Mouse (Mus musculus) liver, embryonic 13.5 days (tissue): ENCODE measurements around the gene Ppp1r9a. TPM values are rescaled to one million over a fixed set of nuclear protein-coding genes. Genes with fewer than 3 reads are reported as not detected.

ENCODE experiments used
- ATAC-seq: fragments of 200-750 bp; cut with Nextera tagmentation; 2 replicates; pipeline ENCODE4 v1.8.0; 2017; ENCODE audit warnings: low read depth, mild to moderate bottlenecking, moderate number of reproducible peaks, moderate library complexity
- DNase-seq: peaks from one replicate; pipeline ENCODE4 v3.0.0; 2022
- H3K27ac ChIP-seq: fragments of 300-500 bp; sonication (generic); 2 replicates; pipeline ENCODE4 v1.5.1; 2015; ENCODE audit warnings: moderate library complexity, mild to moderate bottlenecking, inconsistent platforms
- H3K27me3 ChIP-seq: fragments of 300-500 bp; sonication (generic); 2 replicates; pipeline ENCODE4 v1.6.1; 2015; ENCODE audit warnings: mild to moderate bottlenecking, inconsistent platforms
- H3K36me3 ChIP-seq: fragments of 300-500 bp; sonication (generic); 2 replicates; pipeline ENCODE4 v1.6.1; 2015; ENCODE audit warnings: mild to moderate bottlenecking, inconsistent platforms
- H3K4me1 ChIP-seq: fragments of 300-500 bp; sonication (generic); replicated peaks from 2 replicates; pipeline ENCODE4 v1.6.1; 2015; ENCODE audit warnings: inconsistent platforms
- H3K4me2 ChIP-seq: fragments of 300-500 bp; sonication (generic); 2 replicates; pipeline ENCODE4 v1.6.1; 2015; ENCODE audit warnings: inconsistent platforms, mild to moderate bottlenecking, moderate library complexity
- H3K4me3 ChIP-seq: fragments of 300-500 bp; sonication (generic); replicated peaks from 2 replicates; pipeline ENCODE4 v1.5.1; 2015; ENCODE audit warnings: mild to moderate bottlenecking, inconsistent platforms
- H3K9ac ChIP-seq: fragments of 300-500 bp; sonication (generic); 2 replicates; pipeline ENCODE4 v1.6.1; 2015; ENCODE audit warnings: mild to moderate bottlenecking, inconsistent platforms
- H3K9me3 ChIP-seq: fragments of 300-500 bp; sonication (generic); replicated peaks from 2 replicates; pipeline ENCODE4 v1.6.1; 2016; ENCODE audit warnings: inconsistent platforms
- WGBS: fragments of 180-500 bp; shearing (Covaris S2); methylation state at CpG from one replicate; pipeline ENCODE4 v1.1.7; 2015; ENCODE audit not compliant: insufficient replicate concordance; 5-methylcytosine and 5-hydroxymethylcytosine counted together
- polyA plus RNA-seq: library from polyadenylated mRNA; unstranded; fragments of >200 nt; fragmentation: Nextera tagmentation; extraction: Ambion mirVana; gene quantifications from 2 replicates; pipeline ENCODE4 v1.2.1, GENCODE M21; 2015

The Ppp1r9a gene
- polyA plus RNA-seq, 1 experiment from 2014 or later, result 3.6 TPM

DNA sequence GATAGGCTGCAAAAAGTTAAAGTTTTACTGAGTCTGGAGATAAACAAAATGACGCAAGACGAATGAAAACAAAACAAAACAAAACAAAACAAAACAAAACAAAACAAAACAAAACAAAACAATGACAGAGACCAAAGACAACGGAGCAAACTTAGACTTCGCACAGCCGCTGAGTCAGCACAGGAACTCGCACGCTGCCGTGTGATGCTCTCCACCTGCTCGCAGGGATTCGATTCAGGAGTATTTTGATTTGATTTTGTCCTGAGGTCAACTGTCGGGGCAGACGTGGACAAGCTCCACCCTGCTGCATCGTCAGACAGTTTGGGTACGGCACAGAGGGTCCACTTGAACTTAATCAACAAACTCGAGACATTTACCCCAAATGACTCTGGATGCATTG, 105.9 kb downstream of the Ppp1r9a start:
- 66% methylated on average over 15 of the region's 15 CpGs for WGBS

DNA sequence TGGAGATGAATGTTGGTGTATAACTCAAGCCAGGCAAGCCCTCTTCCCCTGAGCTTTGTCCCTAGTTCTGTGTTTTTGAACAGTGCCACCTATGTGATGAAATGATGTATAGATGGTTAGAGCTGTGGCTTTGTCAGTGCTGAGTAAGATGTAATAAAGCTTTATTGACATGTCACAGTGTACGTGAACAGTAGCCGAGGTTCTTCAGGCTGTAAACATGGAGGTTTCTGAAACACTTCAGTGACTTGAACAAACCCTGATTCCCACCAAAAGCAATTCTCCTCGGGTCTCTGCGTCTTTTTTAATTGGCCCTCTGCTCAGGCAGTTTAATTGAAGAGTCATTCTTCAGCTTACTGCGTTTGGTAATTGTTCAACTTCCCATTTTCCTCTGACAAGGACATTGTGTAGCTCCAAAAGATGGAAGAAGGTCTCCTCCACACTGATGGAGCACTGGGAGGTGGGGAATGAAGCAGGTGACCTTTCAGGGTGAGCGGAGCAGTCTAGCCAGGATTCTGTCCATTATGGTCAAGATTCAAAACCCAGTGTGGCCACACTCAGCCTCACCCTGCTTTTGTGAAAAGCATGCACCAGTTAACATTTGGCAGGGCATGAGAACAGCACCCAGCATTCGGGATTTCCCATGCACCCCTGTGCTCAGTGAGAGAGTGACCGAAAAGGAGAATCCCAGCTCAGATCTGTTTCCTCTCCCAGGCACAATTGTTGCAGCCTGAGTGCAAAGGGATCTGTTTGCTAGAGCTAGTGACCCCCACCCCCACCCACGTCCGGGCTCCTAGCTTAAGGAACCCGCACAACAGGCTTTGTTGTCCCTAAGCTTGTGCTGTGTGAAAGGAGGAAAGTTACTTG, 108.1 kb downstream of the Ppp1r9a start:
- ATAC-seq, result no peak

More for the DNA sequence above, 105.9 kb downstream of the Ppp1r9a start:
- H3K4me3 ChIP-seq, result no peak overlapping the region
- no peak for ATAC-seq
- H3K36me3 ChIP-seq, result no peaks in the 10 kb centered on the region
- H3K4me1 ChIP-seq, result peaks cover 11% of the 10 kb centered on the region; the same call in 1 of the 2 replicates
- H3K27ac ChIP-seq, result no peak overlapping the region
- H3K27me3 ChIP-seq, result no peaks in the 10 kb centered on the region
- no peak for DNase-seq
- no peaks in the 10 kb centered on the region for H3K9me3 ChIP-seq
- no peak overlapping the region for H3K9ac ChIP-seq
- H3K4me2 ChIP-seq, result no peak overlapping the region

DNA sequence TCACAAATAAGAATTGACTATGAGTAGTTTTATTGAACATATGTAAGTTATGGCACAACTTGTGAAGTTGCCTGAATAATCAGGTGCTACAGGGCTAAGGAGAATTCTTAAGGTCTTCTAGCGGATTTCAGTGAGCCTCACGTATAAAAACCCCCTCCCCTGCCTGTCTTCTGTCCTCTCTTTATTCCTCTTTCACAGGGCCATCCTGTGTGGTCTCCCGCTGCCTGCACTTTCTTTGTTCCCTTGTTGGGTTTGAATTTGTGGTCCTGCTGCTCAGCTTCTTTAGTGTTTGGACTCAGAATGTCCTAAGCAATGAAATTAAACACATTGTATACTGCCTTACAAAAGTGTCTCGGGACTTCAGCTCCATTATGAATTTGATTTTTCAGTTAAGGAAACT, 110.1 kb downstream of the Ppp1r9a start:
- no peak for DNase-seq
- no peak overlapping the region for H3K4me3 ChIP-seq
- H3K27me3 ChIP-seq, result no peaks in the 10 kb centered on the region
- H3K36me3 ChIP-seq, result no peaks in the 10 kb centered on the region
- no peak overlapping the region for H3K4me2 ChIP-seq
- peaks cover 14% of the 10 kb centered on the region; the same call in 1 of the 2 replicates for H3K4me1 ChIP-seq
- no peak overlapping the region for H3K9ac ChIP-seq
- no peaks in the 10 kb centered on the region for H3K9me3 ChIP-seq
- H3K27ac ChIP-seq, result no peak overlapping the region
- 62% methylated on average over 4 of the region's 4 CpGs for WGBS
- no peak for ATAC-seq

More for the DNA sequence above, 108.1 kb downstream of the Ppp1r9a start:
- Histone ChIP-seq H3K4me2 (no peak overlapping the region), H3K27me3 (no peaks in the 10 kb centered on the region), H3K4me1 (peaks cover 14% of the 10 kb centered on the region; the same call in 1 of the 2 replicates), H3K4me3 (no peak overlapping the region), H3K9me3 (no peaks in the 10 kb centered on the region), H3K27ac (no peak overlapping the region), H3K36me3 (no peaks in the 10 kb centered on the region), H3K9ac (no peak overlapping the region)
- WGBS, result 50% methylated on average over 11 of the region's 11 CpGs
- no peak for DNase-seq

DNA sequence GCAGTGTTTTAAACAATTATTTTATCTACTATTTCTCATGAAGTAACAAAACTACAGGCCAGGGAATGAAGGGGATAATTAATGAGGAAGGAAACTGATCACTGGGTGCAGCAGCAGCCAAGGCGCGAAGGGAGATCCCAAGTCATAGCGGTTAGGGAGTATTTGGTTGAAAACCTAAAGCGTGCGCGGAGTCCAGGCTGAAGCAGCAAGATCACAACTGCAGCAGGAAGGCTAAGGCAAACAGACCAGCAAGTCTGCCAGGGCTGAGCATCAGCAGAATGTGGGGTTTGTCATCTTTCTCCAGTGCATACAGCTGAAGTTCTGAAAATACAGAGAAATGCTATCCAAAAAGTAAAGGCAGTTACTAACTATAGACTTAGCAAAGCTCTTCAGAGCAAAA, 111.8 kb downstream of the Ppp1r9a start:
- Histone ChIP-seq H3K27ac (no peak overlapping the region), H3K4me3 (no peak overlapping the region), H3K9me3 (no peaks in the 10 kb centered on the region), H3K4me1 (peaks cover 11% of the 10 kb centered on the region; the same call in 1 of the 2 replicates), H3K27me3 (no peaks in the 10 kb centered on the region), H3K4me2 (no peak overlapping the region), H3K36me3 (no peaks in the 10 kb centered on the region), H3K9ac (no peak overlapping the region)
- 76% methylated on average over 6 of the region's 6 CpGs for WGBS
- ATAC-seq (no peak), DNase-seq (no peak)

GRCm38 (mm10) chr6:5015173-5015572, 112.5 kb downstream of the Ppp1r9a start:
- no peaks in the 10 kb centered on the region for H3K27me3 ChIP-seq
- H3K4me3 ChIP-seq, result no peak overlapping the region
- no peak overlapping the region for H3K4me2 ChIP-seq
- DNase-seq, result no peak
- H3K9ac ChIP-seq, result no peak overlapping the region
- no peak for ATAC-seq
- H3K36me3 ChIP-seq, result no peaks in the 10 kb centered on the region
- H3K4me1 ChIP-seq, result peaks cover 11% of the 10 kb centered on the region; the same call in 1 of the 2 replicates
- no peak overlapping the region for H3K27ac ChIP-seq
- WGBS, result 70% methylated on average over 2 of the region's 2 CpGs
- no peaks in the 10 kb centered on the region for H3K9me3 ChIP-seq

DNA sequence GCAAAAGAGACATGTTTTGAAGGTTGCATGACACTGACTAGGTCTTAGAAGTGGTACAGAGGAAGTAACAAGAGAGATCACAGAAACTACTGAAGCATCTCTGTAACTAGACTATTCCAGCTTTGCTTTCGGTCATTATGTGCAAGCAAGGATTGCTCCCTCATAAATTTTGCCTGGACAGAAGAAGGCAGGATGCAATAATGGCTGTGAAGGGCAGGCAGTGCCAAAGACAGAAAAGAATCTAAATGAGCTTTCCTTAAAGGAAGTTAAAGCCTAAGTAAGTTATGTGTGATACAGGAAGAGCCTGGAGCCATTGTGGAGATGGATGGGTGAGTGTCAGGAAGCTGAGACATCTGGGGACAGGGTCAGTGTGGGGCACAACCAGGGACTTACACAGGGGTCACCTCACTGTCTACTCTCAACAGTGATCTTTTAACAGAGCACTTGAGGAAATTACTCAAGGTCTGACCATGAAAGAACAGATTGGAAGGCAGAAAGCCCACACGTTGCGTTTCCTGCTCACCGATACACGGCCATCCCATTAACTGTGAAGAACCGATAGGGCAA, 115.3 kb downstream of the Ppp1r9a start:
- Histone ChIP-seq H3K4me2 (no peak overlapping the region), H3K36me3 (no peaks in the 10 kb centered on the region), H3K9ac (no peak overlapping the region), H3K27me3 (no peaks in the 10 kb centered on the region), H3K4me1 (peaks cover 2% of the 10 kb centered on the region; the same call in 1 of the 2 replicates), H3K27ac (no peak overlapping the region), H3K9me3 (no peaks in the 10 kb centered on the region), H3K4me3 (no peak overlapping the region)
- WGBS, result 57% methylated on average over 6 of the region's 6 CpGs
- DNase-seq, result no peak
- no peak for ATAC-seq

DNA sequence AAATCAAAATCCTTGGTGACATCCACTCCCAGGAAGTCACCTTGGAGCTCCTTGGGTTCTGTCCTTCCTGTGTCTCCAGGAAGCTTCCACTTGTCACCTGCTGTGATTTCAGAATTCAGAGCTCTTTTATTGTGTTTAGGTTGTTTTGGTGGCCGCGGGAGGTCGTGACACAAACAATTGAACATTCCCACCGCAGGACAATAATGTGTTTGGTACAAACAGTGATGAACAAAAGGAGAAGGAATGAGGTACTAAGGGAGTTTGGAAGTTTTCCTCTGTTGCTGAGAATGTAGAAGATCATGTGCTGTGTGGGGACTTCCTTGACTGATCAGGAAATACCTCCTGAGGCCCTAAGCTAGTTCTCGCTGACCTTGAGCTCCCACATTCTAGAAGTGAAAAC, 116.5 kb downstream of the Ppp1r9a start:
- no peak overlapping the region for H3K27ac ChIP-seq
- 58% methylated on average over 5 of the region's 5 CpGs for WGBS

DNA sequence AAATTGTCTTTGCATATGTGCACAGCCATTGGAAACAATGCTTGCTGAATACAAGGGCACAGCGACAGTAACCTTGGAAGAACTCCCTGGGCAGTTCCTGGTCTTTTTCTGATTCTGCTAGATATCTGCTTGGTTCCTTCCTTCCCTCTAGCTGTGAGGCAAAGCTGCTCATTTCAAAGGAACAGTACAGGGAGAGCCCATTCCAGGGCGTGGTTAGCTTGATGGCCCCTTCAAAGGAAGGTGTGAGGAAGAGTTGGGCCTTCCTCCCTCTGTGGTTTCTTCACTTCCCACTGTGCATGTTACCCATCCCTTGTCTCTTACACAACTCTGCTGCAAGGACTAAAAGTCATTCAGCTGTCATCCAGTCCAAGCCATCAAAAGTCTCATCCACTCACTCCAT, 117.3 kb downstream of the Ppp1r9a start:
- Histone ChIP-seq H3K4me2 (no peak overlapping the region), H3K27me3 (no peaks in the 10 kb centered on the region), H3K36me3 (no peaks in the 10 kb centered on the region), H3K9ac (no peak overlapping the region), H3K27ac (no peak overlapping the region), H3K4me3 (no peak overlapping the region), H3K4me1 (no peaks in the 10 kb centered on the region), H3K9me3 (no peaks in the 10 kb centered on the region)
- WGBS, result 31% methylated on average over 2 of the region's 2 CpGs
- ATAC-seq, result no peak
- no peak for DNase-seq

More for the DNA sequence above, 116.5 kb downstream of the Ppp1r9a start:
- Histone ChIP-seq H3K27me3 (no peaks in the 10 kb centered on the region), H3K36me3 (no peaks in the 10 kb centered on the region), H3K4me1 (peaks cover 2% of the 10 kb centered on the region; the same call in 1 of the 2 replicates), H3K4me2 (no peak overlapping the region), H3K4me3 (no peak overlapping the region), H3K9me3 (no peaks in the 10 kb centered on the region), H3K9ac (no peak overlapping the region)
- ATAC-seq (no peak), DNase-seq (no peak)

DNA sequence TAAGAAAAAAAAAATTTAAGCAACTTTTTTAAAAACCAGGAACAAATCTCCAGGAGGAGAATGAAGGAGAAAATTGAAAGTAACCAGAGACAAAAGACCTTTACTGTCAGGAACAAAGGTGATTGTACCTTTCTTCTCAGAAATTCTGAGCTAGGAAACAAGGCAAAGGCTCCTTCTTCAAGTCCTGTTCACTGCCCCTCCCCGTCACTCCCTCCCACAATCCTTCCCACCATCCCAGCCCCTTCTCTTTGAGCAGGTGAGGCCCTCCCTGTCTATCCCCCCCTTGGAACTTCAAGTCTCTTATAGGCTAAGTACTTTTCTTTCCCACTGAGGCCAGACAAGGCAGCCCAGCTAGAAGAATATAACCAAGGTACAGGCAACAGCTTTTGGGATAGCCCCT, 117.8 kb downstream of the Ppp1r9a start:
- Histone ChIP-seq H3K9ac (no peak overlapping the region), H3K4me1 (no peaks in the 10 kb centered on the region), H3K4me2 (no peak overlapping the region), H3K4me3 (no peak overlapping the region), H3K27me3 (no peaks in the 10 kb centered on the region), H3K9me3 (no peaks in the 10 kb centered on the region), H3K27ac (no peak overlapping the region), H3K36me3 (no peaks in the 10 kb centered on the region)
- WGBS, result 63% methylated on average over 1 of the region's 1 CpGs
- DNase-seq, result no peak
- no peak for ATAC-seq

DNA sequence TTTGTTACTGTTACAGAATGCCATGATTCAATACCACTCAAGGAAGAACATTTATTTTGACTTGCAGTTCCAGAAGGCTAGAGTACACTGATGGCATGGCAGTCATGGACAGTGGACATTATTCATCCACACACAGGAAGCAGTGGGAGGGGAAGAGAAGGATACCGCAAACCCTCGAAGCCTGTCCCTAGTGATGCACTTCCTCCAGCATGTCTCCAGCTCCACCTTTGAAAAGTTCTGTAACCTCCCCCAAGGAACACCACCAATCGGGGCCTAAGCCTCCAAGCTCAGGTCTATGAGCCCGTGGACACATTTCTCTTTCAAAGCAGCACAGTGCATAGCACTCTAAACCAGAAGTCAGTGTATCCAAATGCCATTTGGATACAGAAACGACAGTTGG, 120.0 kb downstream of the Ppp1r9a start:
- H3K36me3 ChIP-seq, result no peaks in the 10 kb centered on the region
- no peak overlapping the region for H3K4me2 ChIP-seq
- DNase-seq (no peak), ATAC-seq (no peak)
- H3K27ac ChIP-seq, result no peak overlapping the region
- no peak overlapping the region for H3K9ac ChIP-seq
- H3K27me3 ChIP-seq, result no peaks in the 10 kb centered on the region
- H3K4me3 ChIP-seq, result no peak overlapping the region
- WGBS, result 32% methylated on average over 5 of the region's 5 CpGs
- H3K4me1 ChIP-seq, result no peaks in the 10 kb centered on the region
- H3K9me3 ChIP-seq, result no peaks in the 10 kb centered on the region

- no peak overlapping the region for H3K4me3 ChIP-seq
- no peaks in the 10 kb centered on the region for H3K36me3 ChIP-seq
- no peak overlapping the region for H3K4me2 ChIP-seq
- DNase-seq (no peak), ATAC-seq (no peak)
- no peak overlapping the region for H3K9ac ChIP-seq
- no peak overlapping the region for H3K27ac ChIP-seq
- no peaks in the 10 kb centered on the region for H3K27me3 ChIP-seq
- no peaks in the 10 kb centered on the region for H3K9me3 ChIP-seq
- H3K4me1 ChIP-seq, result no peaks in the 10 kb centered on the region
- 79% methylated on average over 7 of the region's 7 CpGs for WGBS
These were observed 122.2 kb downstream of the Ppp1r9a start for GRCm38 (mm10) chr6:5024893-5025292.
